Mouse (Mus musculus): ENCODE measurements at regions not wholly inside any gene's neighbourhood (a gene's known extent, or its start where the extent isn't known, plus 50 kb on each side); places are given as distances from the start of the nearest gene placed in this dataset.
A peak's percentile ranks its signal among the peaks of the same experiment; 100 is the strongest.
"Not testable (repeated sequence)": the region's sequence is repeated elsewhere in the genome, so short reads cannot be mapped to it uniquely, and the experiment has no call there.

DNA sequence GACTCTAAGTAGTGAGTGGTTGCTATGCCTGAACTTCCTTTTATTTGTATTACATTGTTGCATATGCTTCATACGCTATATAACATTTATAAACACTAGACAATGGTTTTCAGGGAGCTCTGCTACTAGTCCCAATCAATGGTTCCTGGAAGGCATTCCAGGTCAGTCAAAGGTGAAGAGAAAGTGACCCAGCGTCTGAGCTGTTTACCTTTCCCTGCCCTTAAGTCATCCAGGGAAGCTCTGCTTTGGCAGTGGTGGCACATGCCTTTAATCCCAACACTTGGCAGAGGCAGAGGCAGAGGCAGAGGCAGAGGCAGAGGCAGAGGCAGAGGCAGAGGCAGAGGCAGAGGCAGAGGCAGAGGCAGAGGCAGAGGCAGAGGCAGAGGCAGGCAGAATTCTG is 76.5 kb upstream of the Mpdz start:
- not testable (repeated sequence) for DNase-seq (ENCODE audit: low read depth, low spot score)

DNA sequence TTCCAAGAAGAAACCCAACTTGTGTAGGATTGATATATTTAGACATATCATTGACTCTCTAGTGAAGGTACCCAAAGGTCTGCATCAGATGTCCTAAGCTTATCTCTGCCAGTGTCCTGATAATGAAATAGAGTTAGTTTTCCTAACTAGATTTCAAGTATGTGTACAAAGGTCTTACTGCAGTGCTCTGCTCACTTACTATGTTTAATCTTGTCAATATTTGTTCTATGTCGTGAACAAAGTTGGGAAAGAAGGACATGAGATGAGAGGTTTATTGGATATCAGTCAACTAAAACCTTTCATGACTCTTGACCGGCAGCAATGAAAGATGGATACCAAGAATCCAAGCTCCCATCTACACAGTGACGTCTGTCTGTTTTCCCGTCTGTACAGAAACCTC is 71.9 kb upstream of the Mpdz start:
- no peak for DNase-seq (ENCODE audit: low read depth, low spot score)

DNA sequence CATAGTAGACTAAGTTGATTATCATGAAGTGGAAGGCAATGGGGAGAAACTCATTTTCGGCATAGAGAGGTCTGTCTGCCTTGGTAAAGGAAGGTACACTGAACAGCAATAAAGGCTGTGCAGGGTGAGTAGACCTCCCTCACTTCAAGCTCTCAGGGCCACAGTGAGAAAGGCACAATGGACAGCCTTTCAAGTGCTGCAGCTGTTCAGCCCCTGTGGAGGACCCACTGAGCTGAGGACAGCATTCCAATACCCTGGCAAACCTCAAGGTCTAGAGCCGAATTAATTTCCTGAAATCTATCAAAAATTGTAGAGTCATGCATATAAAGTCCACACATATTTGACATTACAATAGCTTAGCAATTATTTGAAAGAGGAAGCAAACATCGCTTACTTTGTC is 69.8 kb upstream of the Mpdz start:
- no peak for DNase-seq (ENCODE audit: low read depth, low spot score)

DNA sequence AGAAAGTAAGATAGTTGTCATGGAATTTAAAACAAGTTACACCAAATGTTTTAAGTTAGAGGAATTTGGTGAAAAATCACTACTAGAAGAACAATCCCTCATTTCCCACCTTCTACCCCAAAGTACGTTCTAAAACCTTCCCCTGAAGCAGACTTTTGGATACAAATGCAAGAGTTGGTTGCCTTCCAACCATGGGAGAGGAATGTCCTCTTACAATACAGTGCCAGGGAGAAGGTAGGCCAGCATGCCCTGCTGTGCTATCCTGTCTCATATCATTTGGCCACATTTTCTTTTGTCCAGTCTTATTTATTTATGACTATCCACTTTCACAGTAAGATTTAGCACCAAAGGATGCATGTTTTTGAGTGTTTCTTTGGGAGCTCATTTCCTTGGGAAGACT is 66.2 kb upstream of the Mpdz start:
- DNase-seq (ENCODE audit: low read depth, low spot score) = no peak

DNA sequence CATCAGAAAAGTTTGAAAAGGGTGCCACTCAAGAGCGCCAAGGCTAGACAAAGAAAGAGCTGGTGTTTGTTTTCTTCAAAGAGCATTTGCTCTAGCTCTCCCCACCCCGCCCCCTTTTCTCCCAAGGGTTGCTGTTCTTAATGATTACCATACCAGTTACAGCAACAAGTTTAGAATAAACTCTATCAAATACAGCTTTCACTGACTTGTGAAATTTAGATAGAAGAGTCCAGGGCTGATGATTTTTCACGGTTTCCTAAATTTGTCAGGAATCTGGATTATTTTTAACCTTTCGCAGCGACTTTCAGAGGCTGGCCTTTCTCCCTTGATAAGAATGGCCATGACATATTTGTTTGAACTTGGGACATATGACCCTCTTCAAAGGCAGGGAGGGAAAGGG is 64.2 kb upstream of the Mpdz start:
- DNase-seq (ENCODE audit: low read depth, low spot score) = no peak

DNA sequence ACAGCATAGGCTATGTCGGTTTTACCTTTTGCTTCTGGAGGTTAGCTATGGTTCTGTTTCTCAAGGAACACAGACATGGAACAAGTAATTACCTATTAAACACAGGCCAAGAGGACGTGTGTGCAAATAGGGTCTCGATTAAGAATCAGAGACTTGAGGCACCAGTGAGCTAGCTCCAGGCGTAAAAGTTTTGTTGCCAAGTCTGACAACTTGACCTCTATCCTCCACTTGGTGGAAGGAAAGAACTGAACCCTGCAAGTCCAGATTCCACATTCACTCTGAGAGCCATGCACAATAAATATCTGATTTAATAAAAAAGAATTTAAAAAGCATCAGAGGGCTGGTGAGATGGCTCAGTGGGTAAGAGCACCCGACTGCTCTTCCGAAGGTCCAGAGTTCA is 63.7 kb upstream of the Mpdz start:
- DNase-seq (ENCODE audit: low read depth, low spot score) = no peak

DNA sequence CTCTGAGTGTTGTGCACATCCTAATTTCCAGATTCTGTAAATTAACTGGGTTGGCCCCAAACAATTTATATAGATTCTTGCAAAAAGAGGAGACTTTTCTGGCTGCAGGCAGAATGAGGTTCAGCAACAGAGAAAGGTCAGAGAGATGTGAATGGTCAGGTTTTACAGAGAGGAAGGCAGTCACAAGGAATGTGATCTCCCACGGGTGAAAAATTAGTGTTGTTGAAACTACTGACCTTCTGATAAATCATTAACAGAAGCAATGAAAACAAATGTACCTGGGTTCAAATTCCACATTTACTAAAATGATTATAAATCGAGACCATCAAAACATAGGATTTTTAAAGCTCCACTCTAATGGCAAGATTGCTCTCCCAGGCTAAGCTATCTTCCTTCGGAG is 62.5 kb upstream of the Mpdz start:
- no peak for DNase-seq (ENCODE audit: low read depth, low spot score)

DNA sequence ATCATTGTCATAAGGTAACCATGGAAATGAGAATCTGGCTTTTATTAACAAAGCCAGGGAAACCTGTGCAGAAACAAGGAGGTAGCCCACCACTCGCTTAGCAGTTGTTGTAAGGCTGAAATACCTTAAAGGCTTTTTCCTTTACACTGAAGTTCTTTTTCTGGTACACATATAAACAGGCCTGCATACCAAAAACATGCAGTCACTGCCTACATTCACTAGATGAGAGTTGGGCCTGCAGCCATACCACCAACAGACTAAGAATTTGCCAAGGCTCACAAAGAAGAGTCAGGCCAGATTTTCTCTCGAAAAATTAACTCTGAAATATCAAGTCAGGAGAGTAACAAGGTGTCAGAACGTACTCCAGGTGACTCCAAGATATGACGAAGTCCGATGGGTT is 61.3 kb upstream of the Mpdz start:
- no peak for DNase-seq (ENCODE audit: low read depth, low spot score)

DNA sequence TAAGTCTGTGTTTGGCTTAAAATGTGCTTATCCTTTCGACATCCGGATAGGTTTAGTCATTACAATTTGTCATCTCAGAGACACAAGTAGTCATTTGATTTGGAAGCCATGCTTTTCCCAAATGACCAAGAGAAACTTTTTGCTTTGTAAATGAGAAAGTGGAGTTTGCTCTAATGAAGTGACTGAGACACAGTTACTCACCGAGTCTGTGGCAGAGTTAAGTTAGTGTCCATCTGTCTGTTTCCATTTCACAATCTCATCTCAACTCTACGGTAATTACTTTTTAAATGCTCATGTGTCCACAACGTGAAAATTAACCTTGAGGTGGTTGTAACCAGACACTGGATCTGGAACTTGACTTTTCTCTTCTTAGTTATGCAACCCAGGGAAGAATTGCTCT is 59.2 kb upstream of the Mpdz start:
- DNase-seq (ENCODE audit: low read depth, low spot score) = no peak

DNA sequence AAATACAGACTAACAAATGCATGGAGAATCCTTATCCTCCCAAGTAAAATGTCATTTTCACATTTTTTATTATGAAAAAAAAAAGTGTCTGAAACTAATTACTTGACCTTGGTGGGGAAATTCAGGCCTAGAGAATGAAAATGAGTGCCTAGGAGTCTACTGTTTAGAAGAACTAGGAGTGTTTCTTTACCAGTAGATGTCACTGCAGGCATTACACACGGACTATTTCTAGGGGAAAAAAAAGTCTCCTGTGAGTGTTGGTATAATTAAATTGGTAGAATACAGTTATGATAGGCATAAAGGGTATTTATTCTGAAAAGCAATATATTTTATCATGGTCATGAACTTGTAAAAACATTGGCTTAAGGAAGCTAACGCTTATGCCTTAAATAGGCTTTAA is 55.5 kb upstream of the Mpdz start:
- DNase-seq (ENCODE audit: low read depth, low spot score) = peak; percentile 56

DNA sequence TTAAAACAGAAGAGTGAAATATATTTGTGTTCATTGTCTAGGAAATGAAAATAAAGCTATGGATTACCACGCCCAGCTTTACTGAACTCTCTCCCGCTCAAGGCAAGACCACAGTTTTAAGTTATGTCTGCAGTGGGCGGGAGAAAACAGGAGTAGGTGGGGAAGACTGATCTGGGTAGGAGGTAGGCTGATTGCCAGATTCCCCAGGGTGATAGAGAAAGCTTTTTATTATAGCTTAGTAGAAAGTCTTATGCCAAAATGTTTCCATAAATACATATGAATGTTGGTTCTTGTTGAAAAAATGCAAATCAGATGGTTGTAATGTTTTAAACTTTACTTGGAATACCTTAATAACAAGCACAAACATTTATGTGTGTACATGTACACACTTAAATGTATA is 50.2 kb upstream of the Mpdz start:
- DNase-seq (ENCODE audit: low read depth, low spot score) = no peak

All from brain, embryonic 18.5 days (tissue).